Mouse (Mus musculus) urinary bladder, postnatal 14 days (tissue): ENCODE measurements at regions not wholly inside any gene's neighbourhood (a gene's known extent, or its start where the extent isn't known, plus 50 kb on each side); places are given as distances from the start of the nearest gene placed in this dataset.
A peak's percentile ranks its signal among the peaks of the same experiment; 100 is the strongest.

Source experiments
- DNase-seq: peaks from one replicate; pipeline ENCODE4 v3.0.0; 2021; ENCODE audit warnings: low spot score

GRCm38 (mm10) chr15:21836110-21836509 lies 712.7 kb upstream of the Cdh18 start:
- DNase-seq: no peak

GRCm38 (mm10) chr15:21858540-21858939 lies 690.3 kb upstream of the Cdh18 start:
- no peak for DNase-seq

GRCm38 (mm10) chr15:21885181-21885580 lies 663.6 kb upstream of the Cdh18 start:
- DNase-seq: peak; percentile 24
